Mouse (Mus musculus) lung, adult 2 months (tissue): ENCODE results near the gene Las1l.

Experiments used
- CTCF ChIP-seq: fragments of 200-500 bp; IDR thresholded peaks from 2 replicates; pipeline ENCODE4 v1.5.1; 2011; ENCODE audit warnings: mild to moderate bottlenecking, low read length, control low read depth; ENCODE audit not compliant: insufficient read depth
- POLR2A ChIP-seq: fragments of 200-500 bp; IDR thresholded peaks from 2 replicates; pipeline ENCODE4 v1.6.1; 2011; ENCODE audit warnings: low read depth, mild to moderate bottlenecking, control low read depth, low read length, borderline replicate concordance; ENCODE audit errors: extremely low read depth

DNA sequence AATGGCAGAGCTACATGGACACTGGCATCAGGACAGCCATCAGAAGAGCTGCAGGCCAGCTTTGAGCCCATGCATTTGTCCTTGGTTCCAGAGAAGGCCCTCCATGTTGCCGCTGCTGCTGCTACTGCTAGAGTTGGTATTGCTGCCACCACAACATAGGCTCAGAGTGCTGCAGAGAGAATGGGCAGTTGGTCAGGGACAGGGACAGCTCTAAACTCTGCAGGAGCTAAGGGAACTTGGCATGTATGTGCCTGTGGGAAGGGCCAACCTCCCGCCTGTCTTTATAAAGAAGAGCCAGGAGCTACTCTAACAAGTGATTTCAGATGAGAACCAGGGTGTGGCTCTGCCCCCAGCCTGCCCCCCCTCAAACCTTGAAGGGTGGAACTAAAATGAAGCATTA is 21.3 kb downstream of the Las1l start:
- no peak for TF ChIP-seq CTCF
- TF ChIP-seq POLR2A: no peak
